In genomic region chr3:95906860-95907259, GRCm38 (mm10) we compare ENCODE assay signal across 8 mouse cellular contexts. TPM values are rescaled to one million over a fixed set of nuclear protein-coding genes. Genes with fewer than 3 reads are reported as not detected.
A peak's percentile ranks its signal among the peaks of the same experiment; 100 is the strongest.
DNase-seq lines count a peak whose midpoint lies in the region; ATAC-seq and TF ChIP-seq lines count a peak whose summit lies in the region.

No protein-coding gene starts in this region.

- H3K36me3 ChIP-seq in forebrain, postnatal 0 days (ENCODE audit: insufficient read depth): no peaks in the 10 kb centered on the region
- no peaks in the 10 kb centered on the region for H3K36me3 ChIP-seq in kidney, adult 2 months (ENCODE audit: control insufficient read depth, insufficient read depth, low read length)
- H3K36me3 ChIP-seq in lung, postnatal 0 days (ENCODE audit: insufficient read depth, low read length): no peaks in the 10 kb centered on the region

- peaks cover 25% of the 10 kb centered on the region for H3K4me1 ChIP-seq in forebrain, postnatal 0 days (ENCODE audit: insufficient read depth)
- peaks cover 15% of the 10 kb centered on the region for H3K4me1 ChIP-seq in kidney, adult 2 months (ENCODE audit: control insufficient read depth, insufficient read depth, low read length)
- peaks cover 11% of the 10 kb centered on the region for H3K4me1 ChIP-seq in lung, postnatal 0 days (ENCODE audit: insufficient read depth, low read depth, low read length)
- peaks cover 15% of the 10 kb centered on the region for H3K4me1 ChIP-seq in olfactory bulb, adult 2 months (ENCODE audit: control insufficient read depth, insufficient read depth, low read length)

- intact Hi-C loops in gastrocnemius, postnatal 14 days (cut with DNase I; ENCODE audit: low total_unique reads): loop anchor here (2.0 to 5.0 kb wide), 2 partner anchors 24 to 45 kb away; partner anchors contain the start of gene Ciart

- DNase-seq in gastrocnemius, postnatal 14 days: peak; percentile 49
- no peak for DNase-seq in gastrocnemius, postnatal 25 days
- peak; percentile 66 for DNase-seq in adrenal gland, postnatal 14 days
- peak; percentile 52 for DNase-seq in forebrain, postnatal 0 days
- DNase-seq in kidney, adult 2 months: peak; percentile 52
- peak; percentile 70 for DNase-seq in lung, postnatal 0 days (ENCODE audit: low spot score)

- H3K9me3 ChIP-seq in forebrain, postnatal 0 days (ENCODE audit: low read length): no peaks in the 10 kb centered on the region
- no peaks in the 10 kb centered on the region for H3K9me3 ChIP-seq in lung, postnatal 0 days (ENCODE audit: low read length)

- peaks cover 10% of the 10 kb centered on the region; the same call in 1 of the 2 replicates for H3K27me3 ChIP-seq in forebrain, postnatal 0 days (ENCODE audit: insufficient read depth, low read length)
- H3K27me3 ChIP-seq in kidney, adult 2 months (replicated peaks; ENCODE audit: control insufficient read depth, insufficient read depth, low read length): no peaks in the 10 kb centered on the region
- H3K27me3 ChIP-seq in lung, postnatal 0 days (replicated peaks; ENCODE audit: insufficient read depth, low read length): 0 out of 2 replicates have a peak, but pooled peaks cover 4% of the 10 kb centered on the region

- no peak overlapping the region for H3K9ac ChIP-seq in forebrain, postnatal 0 days
- H3K9ac ChIP-seq in lung, postnatal 0 days (replicated peaks; ENCODE audit: low read depth): no peak overlapping the region

- TF ChIP-seq POLR2A in kidney, adult 2 months (IDR thresholded peaks at IDR 0.05; ENCODE audit: low read depth, low read length): no peak
- TF ChIP-seq POLR2A in olfactory bulb, adult 2 months (IDR thresholded peaks at IDR 0.05; ENCODE audit: insufficient read depth, low read depth, low read length): no peak

- peak; percentile 82 for TF ChIP-seq CTCF in forebrain, postnatal 0 days (IDR thresholded peaks at IDR 0.05; ENCODE audit: low read depth)
- TF ChIP-seq CTCF in kidney, adult 2 months (conservative IDR thresholded peaks at IDR 0.05; ENCODE audit: insufficient read depth, insufficient read length, low read depth, low read length): peak; percentile 91
- TF ChIP-seq CTCF in lung, postnatal 0 days (IDR thresholded peaks at IDR 0.05): peak; percentile 93
- TF ChIP-seq CTCF in olfactory bulb, adult 2 months (IDR thresholded peaks at IDR 0.05; ENCODE audit: insufficient read depth, low read depth, low read length): peak; percentile 74

- no peak for ATAC-seq in forebrain, postnatal 0 days
- no peak for ATAC-seq in lung, postnatal 0 days
- no peak for ATAC-seq in activated CD4-positive, CD25-positive, alpha-beta regulatory T cell, adult 4 months

- H3K4me3 ChIP-seq in forebrain, postnatal 0 days (ENCODE audit: low read depth, low read length): no peak overlapping the region
- H3K4me3 ChIP-seq in kidney, adult 2 months (ENCODE audit: insufficient read depth, low read depth, low read length): no peak overlapping the region
- peak overlapping the region; percentile 30 for H3K4me3 ChIP-seq in lung, postnatal 0 days (ENCODE audit: low read depth, low read length)
- no peak overlapping the region for H3K4me3 ChIP-seq in olfactory bulb, adult 2 months (ENCODE audit: insufficient read depth, low read depth, low read length)

- no peak for TF ChIP-seq EP300 in lung, postnatal 0 days (IDR thresholded peaks at IDR 0.05)

- under 1% methylated on average over 12 of the region's 12 CpGs for WGBS in forebrain, postnatal 0 days
- WGBS in kidney, adult 2 months: under 1% methylated on average over 12 of the region's 12 CpGs
- WGBS in lung, postnatal 0 days: under 1% methylated on average over 12 of the region's 12 CpGs
- under 1% methylated on average over 12 of the region's 12 CpGs for WGBS in olfactory bulb, adult 2 months

- peak overlapping the region; percentile 50 for H3K4me2 ChIP-seq in forebrain, postnatal 0 days (ENCODE audit: low read depth)
- H3K4me2 ChIP-seq in lung, postnatal 0 days (replicated peaks; ENCODE audit: low read depth, low read length): peak overlapping the region; percentile 61

- no peak overlapping the region for H3K27ac ChIP-seq in forebrain, postnatal 0 days (ENCODE audit: low read depth, low read length)
- H3K27ac ChIP-seq in kidney, adult 2 months (ENCODE audit: insufficient read depth, low read depth, low read length): no peak overlapping the region
- H3K27ac ChIP-seq in lung, postnatal 0 days (ENCODE audit: low read length): no peak overlapping the region
- H3K27ac ChIP-seq in olfactory bulb, adult 2 months (ENCODE audit: insufficient read depth, low read depth, low read length): no peak overlapping the region

RNA-seq across cellular contexts. Expression of gene Car14, which starts 2.4 kb away (rescaled TPM):
- total RNA-seq in gastrocnemius, postnatal 14 days (2021): 10 to 100 TPM; 39.2 to 64.9 TPM
- total RNA-seq in gastrocnemius, postnatal 25 days (2021): 10 to 100 TPM; 78.0 to 92.8 TPM
- total RNA-seq in adrenal gland, postnatal 14 days (2021): 20.1 and 20.3 TPM in 2 replicates
- 5.0 and 9.4 TPM in 2 replicates for total RNA-seq in forebrain, postnatal 0 days (2014; rRNA removed)
- 11.2 and 12.8 TPM in 2 replicates for polyA plus RNA-seq in forebrain, postnatal 0 days (2015; fragmentation: Nextera tagmentation; extraction: Ambion mirVana)
- polyA plus RNA-seq in kidney, adult 2 months (2012; rRNA removed): 206 TPM in 2 replicates
- 4.4 and 4.5 TPM in 2 replicates for polyA plus RNA-seq in lung, postnatal 0 days (2015; fragmentation: Nextera tagmentation; extraction: Ambion mirVana)
- polyA plus RNA-seq in olfactory bulb, adult 2 months (2012; ENCODE audit: insufficient read depth, insufficient read length, low replicate concordance, missing spikeins): not detected in 2 replicates
- polyA plus RNA-seq in activated CD4-positive, CD25-positive, alpha-beta regulatory T cell, adult 4 months (2017; shearing (Covaris generic)): not detected

RNA-seq across cellular contexts. Expression of gene Aph1a, which starts 13.1 kb away (rescaled TPM):
- 10 to 100 TPM; 53.0 to 56.6 TPM for total RNA-seq in gastrocnemius, postnatal 14 days (2021)
- total RNA-seq in gastrocnemius, postnatal 25 days (2021): 10 to 100 TPM; 43.9 to 51.9 TPM
- total RNA-seq in adrenal gland, postnatal 14 days (2021): 165 and 175 TPM in 2 replicates
- 59.3 and 77.2 TPM in 2 replicates for total RNA-seq in forebrain, postnatal 0 days (2014; rRNA removed)
- polyA plus RNA-seq in forebrain, postnatal 0 days (2015; fragmentation: Nextera tagmentation; extraction: Ambion mirVana): 44.3 and 46.0 TPM in 2 replicates
- 177 and 182 TPM in 2 replicates for polyA plus RNA-seq in kidney, adult 2 months (2012; rRNA removed)
- 48.6 and 49.1 TPM in 2 replicates for polyA plus RNA-seq in lung, postnatal 0 days (2015; fragmentation: Nextera tagmentation; extraction: Ambion mirVana)
- polyA plus RNA-seq in olfactory bulb, adult 2 months (2012; ENCODE audit: insufficient read depth, insufficient read length, low replicate concordance, missing spikeins): not detected in 2 replicates
- polyA plus RNA-seq in activated CD4-positive, CD25-positive, alpha-beta regulatory T cell, adult 4 months (2017; shearing (Covaris generic)): 10 to 100 TPM; 32.2 to 44.2 TPM

RNA-seq across cellular contexts. Expression of gene BC028528, which starts 15.1 kb away (rescaled TPM):
- 10 to 100 TPM; 14.2 to 17.0 TPM for total RNA-seq in gastrocnemius, postnatal 14 days (2021)
- total RNA-seq in gastrocnemius, postnatal 25 days (2021): 1 to 10 TPM; 2.8 to 3.7 TPM
- 21.1 and 32.7 TPM in 2 replicates for total RNA-seq in adrenal gland, postnatal 14 days (2021)
- 5.7 and 9.9 TPM in 2 replicates for total RNA-seq in forebrain, postnatal 0 days (2014; rRNA removed)
- 14.9 and 18.4 TPM in 2 replicates for polyA plus RNA-seq in forebrain, postnatal 0 days (2015; fragmentation: Nextera tagmentation; extraction: Ambion mirVana)
- 5.7 and 8.1 TPM in 2 replicates for polyA plus RNA-seq in kidney, adult 2 months (2012; rRNA removed)
- 247 and 252 TPM in 2 replicates for polyA plus RNA-seq in lung, postnatal 0 days (2015; fragmentation: Nextera tagmentation; extraction: Ambion mirVana)
- polyA plus RNA-seq in olfactory bulb, adult 2 months (2012; ENCODE audit: insufficient read depth, insufficient read length, low replicate concordance, missing spikeins): not detected in 2 replicates
- 1 to 10 TPM; 1.2 to 1.5 TPM for polyA plus RNA-seq in activated CD4-positive, CD25-positive, alpha-beta regulatory T cell, adult 4 months (2017; shearing (Covaris generic))

RNA-seq across cellular contexts. Expression of gene Anp32e, which starts 22.2 kb away (rescaled TPM):
- total RNA-seq in gastrocnemius, postnatal 14 days (2021): 10 to 100 TPM; 74.2 to 78.4 TPM
- total RNA-seq in gastrocnemius, postnatal 25 days (2021): 10 to 100 TPM; 67.4 to 69.1 TPM
- total RNA-seq in adrenal gland, postnatal 14 days (2021): 94.6 and 102 TPM in 2 replicates
- 27.5 and 34.4 TPM in 2 replicates for total RNA-seq in forebrain, postnatal 0 days (2014; rRNA removed)
- 84.1 and 109 TPM in 2 replicates for polyA plus RNA-seq in forebrain, postnatal 0 days (2015; fragmentation: Nextera tagmentation; extraction: Ambion mirVana)
- polyA plus RNA-seq in kidney, adult 2 months (2012; rRNA removed): 13.0 and 18.5 TPM in 2 replicates
- 72.5 and 79.6 TPM in 2 replicates for polyA plus RNA-seq in lung, postnatal 0 days (2015; fragmentation: Nextera tagmentation; extraction: Ambion mirVana)
- 541 and 1,043 TPM in 2 replicates for polyA plus RNA-seq in olfactory bulb, adult 2 months (2012; ENCODE audit: insufficient read depth, insufficient read length, low replicate concordance, missing spikeins)
- 100 to 1,000 TPM; 162 to 218 TPM for polyA plus RNA-seq in activated CD4-positive, CD25-positive, alpha-beta regulatory T cell, adult 4 months (2017; shearing (Covaris generic))

RNA-seq across cellular contexts. Expression of gene Ciart, which starts 24.8 kb away (rescaled TPM):
- 1 to 10 TPM in 1 of 2 experiments, under 1 TPM in 1; 0.90 to 1.7 TPM for total RNA-seq in gastrocnemius, postnatal 14 days (2021)
- total RNA-seq in gastrocnemius, postnatal 25 days (2021): 1 to 10 TPM in 1 of 2 experiments, under 1 TPM in 1; 0.82 to 7.7 TPM
- 2.6 and 3.9 TPM in 2 replicates for total RNA-seq in adrenal gland, postnatal 14 days (2021)
- 3.4 and 5.9 TPM in 2 replicates for total RNA-seq in forebrain, postnatal 0 days (2014; rRNA removed)
- 8.2 and 11.2 TPM in 2 replicates for polyA plus RNA-seq in forebrain, postnatal 0 days (2015; fragmentation: Nextera tagmentation; extraction: Ambion mirVana)
- polyA plus RNA-seq in kidney, adult 2 months (2012; rRNA removed): 5.1 and 6.0 TPM in 2 replicates
- polyA plus RNA-seq in lung, postnatal 0 days (2015; fragmentation: Nextera tagmentation; extraction: Ambion mirVana): 2.0 and 3.1 TPM in 2 replicates
- polyA plus RNA-seq in olfactory bulb, adult 2 months (2012; ENCODE audit: insufficient read depth, insufficient read length, low replicate concordance, missing spikeins): not detected in 2 replicates
- polyA plus RNA-seq in activated CD4-positive, CD25-positive, alpha-beta regulatory T cell, adult 4 months (2017; shearing (Covaris generic)): 1 to 10 TPM; 4.4 to 7.0 TPM

Comparison
In these comparisons a context has a peak if more than half of its experiments do, and no peak if none do; other contexts are left out.
1. RNA of gene Car14, which starts 2.4 kb away (polyA plus RNA-seq): 206 TPM in kidney, adult 2 months; 11.2 to 12.8 TPM in forebrain, postnatal 0 days, 4.4 to 4.5 TPM in lung, postnatal 0 days, not detected in activated CD4-positive, CD25-positive, alpha-beta regulatory T cell, adult 4 months and not detected in olfactory bulb, adult 2 months; every median in the first group is over 10 times any median in the second.
2. RNA of gene Aph1a, which starts 13.1 kb away (polyA plus RNA-seq): 177 to 182 TPM in kidney, adult 2 months, 48.6 to 49.1 TPM in lung, postnatal 0 days, 44.3 to 46.0 TPM in forebrain, postnatal 0 days and 32.2 to 44.2 TPM in activated CD4-positive, CD25-positive, alpha-beta regulatory T cell, adult 4 months; not detected in olfactory bulb, adult 2 months; every median in the first group is over 10 times any median in the second.
3. RNA of gene BC028528, which starts 15.1 kb away (polyA plus RNA-seq): 247 to 252 TPM in lung, postnatal 0 days; 14.9 to 18.4 TPM in forebrain, postnatal 0 days, 5.7 to 8.1 TPM in kidney, adult 2 months, 1.2 to 1.5 TPM in activated CD4-positive, CD25-positive, alpha-beta regulatory T cell, adult 4 months and not detected in olfactory bulb, adult 2 months; every median in the first group is over 10 times any median in the second.
4. Peak in every context shown above with its lines, with median percentiles within 50 percentile points of each other: CTCF ChIP-seq.